22 mouse cellular contexts compared by ENCODE assay signal in genomic region chr5:113402702-113403101, GRCm38 (mm10). TPM values are rescaled to one million over a fixed set of nuclear protein-coding genes. Genes with fewer than 3 reads are reported as not detected.
A peak's percentile ranks its signal among the peaks of the same experiment; 100 is the strongest.
DNase-seq lines count a peak whose midpoint lies in the region; ATAC-seq and TF ChIP-seq lines count a peak whose summit lies in the region.
"Had no signal": no experiment of that assay in that cellular context is flagged by ENCODE, and none has a peak within 500 bp of the region (broad histone marks: within the 10 kb centered on the region; RNA-seq: fewer than 3 reads in every experiment).

No protein-coding gene starts in this region.

- peak; percentile 9 to 21 for DNase-seq in adrenal gland, adult (ENCODE audit: inconsistent age in 2 of 2, low spot score in 1 of 2)
- no peak for DNase-seq in adrenal gland, postnatal 10 days
- DNase-seq in heart, adult 9 months (ENCODE audit: low spot score in 2 of 2): peak; percentile 30 to 72
- DNase-seq in heart, postnatal 25 days (ENCODE audit: low spot score): no peak
- DNase-seq in liver, adult 2 months (ENCODE audit: extremely low read depth, low read depth, low spot score): peak; percentile 34
- peak; percentile 31 for DNase-seq in lung, postnatal 10 days
- no peak for DNase-seq in natural killer cell, adult 2 months (ENCODE audit: low spot score in 2 of 2)
- DNase-seq: cerebellum, adult 11-12 months; cerebellum, postnatal 36 days had no signal

- H3K27ac ChIP-seq in liver, adult 2 months (replicated peaks; ENCODE audit: insufficient read depth, low read depth, low read length): no peak overlapping the region
- H3K27ac ChIP-seq in liver, embryonic 12.5 days: no peak overlapping the region
- H3K27ac ChIP-seq: embryonic facial prominence, embryonic 10.5 days; heart, embryonic 15.5 days; hindbrain, embryonic 14.5 days; liver, embryonic 14.5 days; midbrain, embryonic 15.5 days had no signal

- ATAC-seq in liver, embryonic 12.5 days: no peak
- ATAC-seq: CD4-positive, CD25-positive, alpha-beta regulatory T cell, adult 4 months; forebrain, embryonic 14.5 days; intestine, embryonic 16.5 days; midbrain, embryonic 15.5 days had no signal

- no peaks in the 10 kb centered on the region for H3K36me3 ChIP-seq in liver, adult 2 months (ENCODE audit: control insufficient read depth, insufficient read depth, low read length)
- H3K36me3 ChIP-seq in liver, embryonic 12.5 days: no peaks in the 10 kb centered on the region
- H3K36me3 ChIP-seq: embryonic facial prominence, embryonic 10.5 days; G1E; heart, embryonic 15.5 days; midbrain, embryonic 15.5 days had no signal

- no peaks in the 10 kb centered on the region for H3K4me1 ChIP-seq in liver, adult 2 months (ENCODE audit: control insufficient read depth, insufficient read depth, low read length)
- H3K4me1 ChIP-seq in liver, embryonic 12.5 days: no peaks in the 10 kb centered on the region
- H3K4me1 ChIP-seq: embryonic facial prominence, embryonic 10.5 days; heart, embryonic 15.5 days had no signal

- 61% methylated on average over 11 of the region's 11 CpGs for WGBS in liver, adult 2 months
- WGBS in liver, embryonic 12.5 days (ENCODE audit: insufficient replicate concordance): 54% methylated on average over 11 of the region's 11 CpGs

- H3K4me3 ChIP-seq in liver, adult 2 months (ENCODE audit: insufficient read depth, low read depth, low read length): no peak overlapping the region
- H3K4me3 ChIP-seq in liver, embryonic 12.5 days: no peak overlapping the region
- H3K4me3 ChIP-seq: embryonic facial prominence, embryonic 10.5 days; heart, embryonic 15.5 days; midbrain, embryonic 15.5 days had no signal

- no peak overlapping the region for H3K4me2 ChIP-seq in liver, embryonic 12.5 days
- H3K4me2 ChIP-seq: heart, embryonic 15.5 days; hindbrain, embryonic 14.5 days; midbrain, embryonic 15.5 days had no signal

- peaks cover 16% of the 10 kb centered on the region; the same call in 1 of the 2 replicates for H3K9me3 ChIP-seq in liver, embryonic 12.5 days (replicated peaks)
- H3K9me3 ChIP-seq: heart, embryonic 15.5 days; midbrain, embryonic 15.5 days had no signal

- H3K9ac ChIP-seq in liver, adult 2 months (ENCODE audit: low read depth, low read length): no peak overlapping the region
- no peak overlapping the region for H3K9ac ChIP-seq in liver, embryonic 12.5 days
- H3K9ac ChIP-seq: heart, embryonic 15.5 days; hindbrain, embryonic 14.5 days; liver, embryonic 14.5 days; midbrain, embryonic 15.5 days had no signal

- no peak for TF ChIP-seq CTCF in liver, adult 2 months (IDR thresholded peaks at IDR 0.05; ENCODE audit: low read depth, low read length)

- no peak for TF ChIP-seq POLR2A in liver, adult 2 months (IDR thresholded peaks at IDR 0.05; ENCODE audit: extremely low read depth, insufficient read depth, low read length)

- H3K79me2 ChIP-seq in liver, adult 2 months (ENCODE audit: control insufficient read depth, insufficient read depth, low read length): no peaks in the 10 kb centered on the region

- intact Hi-C loops in heart, postnatal 25 days (cut with DNase I): no loop called here

- H3K27me3 ChIP-seq in liver, adult 2 months (ENCODE audit: control insufficient read depth, insufficient read depth, low read length): no peaks in the 10 kb centered on the region
- no peaks in the 10 kb centered on the region for H3K27me3 ChIP-seq in liver, embryonic 12.5 days (replicated peaks)
- H3K27me3 ChIP-seq: heart, embryonic 15.5 days; midbrain, embryonic 15.5 days had no signal

RNA-seq across cellular contexts. Expression of gene Aym1, which starts 45.6 kb away (rescaled TPM):
- total RNA-seq in adrenal gland, postnatal 10 days (2021): not detected
- not detected for total RNA-seq in heart, postnatal 25 days (2021)
- not detected in 2 replicates for total RNA-seq in liver, adult 2 months (2014; rRNA removed)
- not detected in 2 replicates for polyA plus RNA-seq in liver, adult 2 months (2012; rRNA removed)
- polyA plus RNA-seq in liver, embryonic 12.5 days (2016; fragmentation: Nextera tagmentation; extraction: Ambion mirVana): not detected in 2 replicates
- total RNA-seq: G1E; left cerebral cortex, adult 8-10 months; megakaryocyte, adult 5-6 weeks had no signal
- polyA plus RNA-seq: CD4-positive, CD25-positive, alpha-beta regulatory T cell, adult 4 months; embryonic facial prominence, embryonic 10.5 days; forebrain, embryonic 14.5 days; G1E; heart, embryonic 15.5 days; hindbrain, embryonic 14.5 days; intestine, embryonic 16.5 days; limb, embryonic 11.5 days; liver, embryonic 14.5 days; midbrain, embryonic 15.5 days had no signal

Comparison
In these comparisons a context has a peak if more than half of its experiments do, and no peak if none do; other contexts are left out.
1. DNase-seq: peak in adrenal gland, adult (2 of 2), heart, adult 9 months (2 of 2), liver, adult 2 months (single experiment) and lung, postnatal 10 days (single experiment); none in adrenal gland, postnatal 10 days (single experiment), heart, postnatal 25 days (single experiment) and natural killer cell, adult 2 months (0 of 2).